Mouse (Mus musculus) hindbrain, postnatal 0 days (tissue): ENCODE data around the gene Zfp638. TPM values are rescaled to one million over a fixed set of nuclear protein-coding genes. Genes with fewer than 3 reads are reported as not detected.
"Not testable (repeated sequence)": the region's sequence is repeated elsewhere in the genome, so short reads cannot be mapped to it uniquely, and the experiment has no call there.

Source experiments
- ATAC-seq: fragments of 200-750 bp; cut with Nextera tagmentation; 2 replicates; pipeline ENCODE4 v1.8.0; 2017; ENCODE audit warnings: mild to moderate bottlenecking, moderate TSS enrichment, moderate library complexity
- DNase-seq: peaks from one replicate; pipeline ENCODE4 v3.0.0-alpha.2; 2015; ENCODE audit warnings: low spot score
- H3K27ac ChIP-seq: fragments of 300-500 bp; sonication (generic); 2 replicates; pipeline ENCODE4 v1.5.1; 2014; ENCODE audit warnings: mild to moderate bottlenecking
- H3K27me3 ChIP-seq: fragments of 300-500 bp; sonication (generic); 2 replicates; pipeline ENCODE4 v1.6.1; 2014; ENCODE audit warnings: low read length, mixed read lengths; ENCODE audit not compliant: insufficient read depth
- H3K36me3 ChIP-seq: fragments of 300-500 bp; sonication (generic); 2 replicates; pipeline ENCODE4 v1.6.1; 2014; ENCODE audit warnings: low read length, mixed read lengths; ENCODE audit not compliant: insufficient read depth
- H3K4me1 ChIP-seq: fragments of 300-500 bp; sonication (generic); 2 replicates; pipeline ENCODE4 v1.6.1; 2014; ENCODE audit warnings: antibody characterized with exemption, low read length, mixed read lengths; ENCODE audit not compliant: insufficient read depth
- H3K4me2 ChIP-seq: fragments of 300-500 bp; sonication (generic); 2 replicates; pipeline ENCODE4 v1.6.1; 2014; ENCODE audit warnings: low read depth, mild to moderate bottlenecking, low read length, moderate library complexity, mixed read lengths
- H3K4me3 ChIP-seq: fragments of 300-500 bp; sonication (generic); 2 replicates; pipeline ENCODE4 v1.5.1; 2014; ENCODE audit warnings: low read length
- H3K9ac ChIP-seq: fragments of 300-500 bp; sonication (generic); replicated peaks from 2 replicates; pipeline ENCODE4 v1.6.1; 2014; ENCODE audit warnings: mild to moderate bottlenecking, low read length, moderate library complexity, mixed read lengths
- H3K9me3 ChIP-seq: fragments of 300-500 bp; sonication (generic); 2 replicates; pipeline ENCODE4 v1.6.1; 2016; ENCODE audit warnings: low read length, mixed read lengths
- CTCF ChIP-seq: IDR thresholded peaks from 2 replicates; pipeline ENCODE4 v1.5.1; 2016; ENCODE audit warnings: antibody characterized with exemption, control low read depth, low read depth
- WGBS: fragments of 180-500 bp; shearing (Covaris S2); extraction: QIAGEN DNeasy Blood & Tissue Kit; methylation state at CpG from one replicate; pipeline ENCODE4 v1.1.7; 2014; 5-methylcytosine and 5-hydroxymethylcytosine counted together
- polyA plus RNA-seq: library from polyadenylated mRNA; unstranded; fragments of >200 nt; fragmentation: Nextera tagmentation; extraction: Ambion mirVana; gene quantifications from 2 replicates; pipeline ENCODE4 v1.2.1, GENCODE M21; 2015
- total RNA-seq: library from RNA; depleted of rRNA; stranded (reverse); fragments of >200 nt; gene quantifications from 2 replicates; pipeline ENCODE4 v1.2.3, GENCODE M21; 2014; rRNA removed

Gene Zfp638
- 78.9 and 91.2 TPM in 2 replicates for total RNA-seq
- 55.2 and 57.8 TPM in 2 replicates for polyA plus RNA-seq

GRCm38 (mm10) chr6:83866954-83867597 lies at the start of gene Zfp638:
TSS of gene Zfp638 (plus strand) at chr6:83867109.
- Histone ChIP-seq H3K36me3 (no peaks in the 10 kb centered on the region), H3K4me3 (peak within 1 kb of the TSS; percentile 71), H3K4me1 (peaks cover 4% of the 10 kb centered on the region; the same call in 1 of the 2 replicates), H3K27ac (peak within 1 kb of the TSS; percentile 66), H3K9ac (peak within 1 kb of the TSS; percentile 70), H3K9me3 (no peaks in the 10 kb centered on the region), H3K27me3 (no peaks in the 10 kb centered on the region), H3K4me2 (peak within 1 kb of the TSS; percentile 99)
- TF ChIP-seq CTCF, result no peak
- under 1% methylated on average over 49 of the region's 50 CpGs for WGBS
- ATAC-seq (peak; percentile 98), DNase-seq (peak; percentile 90)

- Histone ChIP-seq H3K9ac (no peak overlapping the region), H3K9me3 (no peaks in the 10 kb centered on the region), H3K4me3 (no peak overlapping the region), H3K27me3 (no peaks in the 10 kb centered on the region), H3K4me2 (no peak overlapping the region), H3K27ac (no peak overlapping the region), H3K36me3 (0 out of 2 replicates have a peak, but pooled peaks cover under 1% of the 10 kb centered on the region), H3K4me1 (no peaks in the 10 kb centered on the region)
- ATAC-seq (no peak), DNase-seq (no peak)
- 72% methylated on average over 1 of the region's 1 CpGs for WGBS
- no peak for TF ChIP-seq CTCF
Measured at GRCm38 (mm10) chr6:83818996-83819395, 47.9 kb upstream of the Zfp638 start.

GRCm38 (mm10) chr6:83820727-83821515 lies 46.0 kb upstream of the Zfp638 start:
- no peak for TF ChIP-seq CTCF
- Histone ChIP-seq H3K4me2 (no peak overlapping the region), H3K9me3 (no peaks in the 10 kb centered on the region), H3K27me3 (no peaks in the 10 kb centered on the region), H3K36me3 (no peaks in the 10 kb centered on the region), H3K27ac (no peak overlapping the region), H3K9ac (no peak overlapping the region), H3K4me1 (no peaks in the 10 kb centered on the region), H3K4me3 (no peak overlapping the region)
- 75% methylated on average over 2 of the region's 2 CpGs for whole genome bisulfite sequencing
- ATAC-seq (no peak), DNase-seq (no peak)

- no peak overlapping the region for H3K4me2 ChIP-seq
- TF ChIP-seq CTCF, result no peak
- DNase-seq (peak; percentile 9), ATAC-seq (no peak)
- H3K9ac ChIP-seq, result no peak overlapping the region
- no peaks in the 10 kb centered on the region for H3K9me3 ChIP-seq
- WGBS, result 31% methylated on average over 2 of the region's 2 CpGs
- H3K36me3 ChIP-seq, result no peaks in the 10 kb centered on the region
- H3K4me3 ChIP-seq, result no peak overlapping the region
- H3K27me3 ChIP-seq, result no peaks in the 10 kb centered on the region
- H3K27ac ChIP-seq, result no peak overlapping the region
- H3K4me1 ChIP-seq, result no peaks in the 10 kb centered on the region
Measured at GRCm38 (mm10) chr6:83821856-83822255, 45.1 kb upstream of the Zfp638 start.

GRCm38 (mm10) chr6:83830941-83831605 lies 35.8 kb upstream of the Zfp638 start:
- H3K4me2 ChIP-seq, result peak overlapping the region; percentile 80
- 0 out of 2 replicates have a peak, but pooled peaks cover 9% of the 10 kb centered on the region for H3K4me1 ChIP-seq
- no peak for TF ChIP-seq CTCF
- peak overlapping the region; percentile 87 for H3K27ac ChIP-seq
- DNase-seq, result peak; percentile 57
- ATAC-seq, result peak; percentile 82
- WGBS, result 1% methylated on average over 35 of the region's 35 CpGs
- H3K4me3 ChIP-seq, result peak overlapping the region; percentile 74
- H3K27me3 ChIP-seq, result no peaks in the 10 kb centered on the region
- H3K9ac ChIP-seq, result peak overlapping the region; percentile 82
- H3K36me3 ChIP-seq, result no peaks in the 10 kb centered on the region
- H3K9me3 ChIP-seq, result no peaks in the 10 kb centered on the region

GRCm38 (mm10) chr6:83831606-83832123 lies 35.2 kb upstream of the Zfp638 start, which contains the start of gene Paip2b:
TSS of gene Paip2b (minus strand) at chr6:83831741.
- Histone ChIP-seq H3K4me1 (0 out of 2 replicates have a peak, but pooled peaks cover 9% of the 10 kb centered on the region), H3K4me2 (peak within 1 kb of the TSS; percentile 80), H3K9ac (peak within 1 kb of the TSS; percentile 82), H3K9me3 (no peaks in the 10 kb centered on the region), H3K4me3 (peak within 1 kb of the TSS; percentile 74), H3K27me3 (no peaks in the 10 kb centered on the region), H3K27ac (peak within 1 kb of the TSS; percentile 87), H3K36me3 (no peaks in the 10 kb centered on the region)
- TF ChIP-seq CTCF, result peak; percentile 20; the same call in 1 of the 2 replicates
- DNase-seq, result peak; percentile 99
- peak; percentile 99 for ATAC-seq
- under 1% methylated on average over 36 of the region's 37 CpGs for WGBS

- WGBS, result 65% methylated on average over 1 of the region's 1 CpGs
- H3K9me3 ChIP-seq, H3K9ac ChIP-seq, DNase-seq, H3K36me3 ChIP-seq, H3K4me1 ChIP-seq, ATAC-seq, H3K27me3 ChIP-seq: not testable (repeated sequence)
- Histone ChIP-seq H3K4me3 (peak overlapping the region; percentile 32), H3K27ac (peak overlapping the region; percentile 52), H3K4me2 (peak overlapping the region; percentile 57)
Measured at GRCm38 (mm10) chr6:83832393-83832792, 34.5 kb upstream of the Zfp638 start.
